Mouse (Mus musculus) neural tube, embryonic 14.5 days (tissue): ENCODE results near the gene Mylk4. TPM values are rescaled to one million over a fixed set of nuclear protein-coding genes. Genes with fewer than 3 reads are reported as not detected.
A peak's percentile ranks its signal among the peaks of the same experiment; 100 is the strongest.

Experiments
- ATAC-seq: fragments of 200-750 bp; cut with Nextera tagmentation; 2 replicates; pipeline ENCODE4 v1.8.0; 2017; ENCODE audit warnings: low read depth, mild to moderate bottlenecking, moderate TSS enrichment, moderate library complexity
- H3K27ac ChIP-seq: fragments of 300-500 bp; sonication (generic); 2 replicates; pipeline ENCODE4 v1.5.1; 2014; ENCODE audit warnings: low read depth, mild to moderate bottlenecking, control low read depth, low read length, moderate library complexity, mixed read lengths
- H3K27me3 ChIP-seq: fragments of 300-500 bp; sonication (generic); 2 replicates; pipeline ENCODE4 v1.6.1; 2014; ENCODE audit warnings: low read length; ENCODE audit not compliant: control insufficient read depth, insufficient read depth
- H3K36me3 ChIP-seq: fragments of 300-500 bp; sonication (generic); 2 replicates; pipeline ENCODE4 v1.6.1; 2014; ENCODE audit warnings: low read length, mixed read lengths; ENCODE audit not compliant: control insufficient read depth, insufficient read depth
- H3K4me1 ChIP-seq: fragments of 300-500 bp; sonication (generic); 2 replicates; pipeline ENCODE4 v1.6.1; 2014; ENCODE audit warnings: low read length; ENCODE audit not compliant: control insufficient read depth, insufficient read depth
- H3K4me2 ChIP-seq: fragments of 300-500 bp; sonication (generic); 2 replicates; pipeline ENCODE4 v1.6.1; 2014; ENCODE audit warnings: mild to moderate bottlenecking, low read depth, low read length, control low read depth
- H3K4me3 ChIP-seq: fragments of 300-500 bp; sonication (generic); 2 replicates; pipeline ENCODE4 v1.5.1; 2014; ENCODE audit warnings: low read depth, low read length, control low read depth, mixed read lengths
- H3K9ac ChIP-seq: fragments of 300-500 bp; sonication (generic); replicated peaks from 2 replicates; pipeline ENCODE4 v1.6.1; 2014; ENCODE audit warnings: low read depth, mild to moderate bottlenecking, control low read depth, low read length, mixed read lengths
- H3K9me3 ChIP-seq: fragments of 300-500 bp; sonication (generic); 2 replicates; pipeline ENCODE4 v1.6.1; 2016; ENCODE audit warnings: low read length; ENCODE audit not compliant: control insufficient read depth
- WGBS: fragments of 180-500 bp; shearing (Covaris S2); extraction: QIAGEN DNeasy Blood & Tissue Kit; methylation state at CpG from one replicate; pipeline ENCODE4 v1.1.7; 2014; 5-methylcytosine and 5-hydroxymethylcytosine counted together
- polyA plus RNA-seq: library from polyadenylated mRNA; unstranded; fragments of >200 nt; fragmentation: Nextera tagmentation; extraction: Ambion mirVana; gene quantifications from 2 replicates; pipeline ENCODE4 v1.2.1, GENCODE M21; 2014

The Mylk4 gene
- polyA plus RNA-seq, 1 experiment from 2014 or later, result 0.28 TPM

GRCm38 (mm10) chr13:32752066-32752657 lies 31.6 kb downstream of the Mylk4 start:
- Histone ChIP-seq H3K4me2 (no peak overlapping the region), H3K9ac (no peak overlapping the region), H3K27ac (no peak overlapping the region), H3K4me1 (no peaks in the 10 kb centered on the region), H3K4me3 (no peak overlapping the region), H3K27me3 (no peaks in the 10 kb centered on the region), H3K9me3 (no peaks in the 10 kb centered on the region), H3K36me3 (no peaks in the 10 kb centered on the region)
- no peak for ATAC-seq
- WGBS, result 37% methylated on average over 4 of the region's 4 CpGs

GRCm38 (mm10) chr13:32750507-32750906 lies 33.2 kb downstream of the Mylk4 start:
- Histone ChIP-seq H3K4me2 (no peak overlapping the region), H3K27me3 (no peaks in the 10 kb centered on the region), H3K4me3 (no peak overlapping the region), H3K36me3 (no peaks in the 10 kb centered on the region), H3K9me3 (no peaks in the 10 kb centered on the region), H3K27ac (no peak overlapping the region), H3K4me1 (no peaks in the 10 kb centered on the region), H3K9ac (no peak overlapping the region)
- ATAC-seq, result no peak
- 92% methylated on average over 1 of the region's 1 CpGs for WGBS

GRCm38 (mm10) chr13:32748421-32748820 lies 35.3 kb downstream of the Mylk4 start:
- Histone ChIP-seq H3K9ac (no peak overlapping the region), H3K36me3 (no peaks in the 10 kb centered on the region), H3K4me1 (no peaks in the 10 kb centered on the region), H3K4me2 (no peak overlapping the region), H3K27ac (no peak overlapping the region), H3K4me3 (no peak overlapping the region), H3K27me3 (no peaks in the 10 kb centered on the region), H3K9me3 (no peaks in the 10 kb centered on the region)
- ATAC-seq, result no peak
- WGBS, result 63% methylated on average over 2 of the region's 2 CpGs

GRCm38 (mm10) chr13:32741161-32741560 lies 42.6 kb downstream of the Mylk4 start:
- H3K9me3 ChIP-seq, result no peaks in the 10 kb centered on the region
- no peak for ATAC-seq
- no peak overlapping the region for H3K9ac ChIP-seq
- H3K36me3 ChIP-seq, result no peaks in the 10 kb centered on the region
- no peak overlapping the region for H3K4me2 ChIP-seq
- H3K27me3 ChIP-seq, result no peaks in the 10 kb centered on the region
- H3K4me1 ChIP-seq, result no peaks in the 10 kb centered on the region
- 41% methylated on average over 7 of the region's 7 CpGs for WGBS
- H3K27ac ChIP-seq, result no peak overlapping the region
- H3K4me3 ChIP-seq, result no peak overlapping the region

GRCm38 (mm10) chr13:32731283-32731682 lies 52.5 kb downstream of the Mylk4 start:
- H3K27me3 ChIP-seq, result no peaks in the 10 kb centered on the region
- peak; percentile 73; the same call in 1 of the 2 replicates for ATAC-seq
- no peaks in the 10 kb centered on the region for H3K4me1 ChIP-seq
- H3K4me2 ChIP-seq, result no peak overlapping the region
- no peaks in the 10 kb centered on the region for H3K9me3 ChIP-seq
- no peak overlapping the region for H3K27ac ChIP-seq
- no peak overlapping the region for H3K9ac ChIP-seq
- no peak overlapping the region for H3K4me3 ChIP-seq
- H3K36me3 ChIP-seq, result no peaks in the 10 kb centered on the region

GRCm38 (mm10) chr13:32724606-32725005 lies 59.1 kb downstream of the Mylk4 start:
- no peak overlapping the region for H3K4me3 ChIP-seq
- H3K9me3 ChIP-seq, result no peaks in the 10 kb centered on the region
- ATAC-seq, result no peak
- 90% methylated on average over 5 of the region's 5 CpGs for WGBS
- H3K27ac ChIP-seq, result no peak overlapping the region
- H3K27me3 ChIP-seq, result no peaks in the 10 kb centered on the region
- H3K9ac ChIP-seq, result no peak overlapping the region
- no peaks in the 10 kb centered on the region for H3K36me3 ChIP-seq
- no peak overlapping the region for H3K4me2 ChIP-seq
- no peaks in the 10 kb centered on the region for H3K4me1 ChIP-seq

GRCm38 (mm10) chr13:32721717-32722116 lies 62.0 kb downstream of the Mylk4 start:
- Histone ChIP-seq H3K27me3 (no peaks in the 10 kb centered on the region), H3K27ac (no peak overlapping the region), H3K4me3 (no peak overlapping the region), H3K9me3 (no peaks in the 10 kb centered on the region), H3K36me3 (no peaks in the 10 kb centered on the region), H3K9ac (no peak overlapping the region), H3K4me2 (no peak overlapping the region), H3K4me1 (no peaks in the 10 kb centered on the region)
- 90% methylated on average over 4 of the region's 4 CpGs for WGBS
- ATAC-seq, result no peak

- no peak overlapping the region for H3K4me3 ChIP-seq
- 26% methylated on average over 3 of the region's 3 CpGs for WGBS
- no peak overlapping the region for H3K4me2 ChIP-seq
- no peak overlapping the region for H3K9ac ChIP-seq
- H3K9me3 ChIP-seq, result no peaks in the 10 kb centered on the region
- peak; percentile 34; the same call in 1 of the 2 replicates for ATAC-seq
- H3K27ac ChIP-seq, result no peak overlapping the region
- H3K36me3 ChIP-seq, result no peaks in the 10 kb centered on the region
- H3K27me3 ChIP-seq, result no peaks in the 10 kb centered on the region
- no peaks in the 10 kb centered on the region for H3K4me1 ChIP-seq
These were observed 64.5 kb downstream of the Mylk4 start for GRCm38 (mm10) chr13:32719284-32719683.

GRCm38 (mm10) chr13:32717709-32718108 lies 66.0 kb downstream of the Mylk4 start:
- H3K4me3 ChIP-seq, result no peak overlapping the region
- H3K36me3 ChIP-seq, result no peaks in the 10 kb centered on the region
- no peaks in the 10 kb centered on the region for H3K4me1 ChIP-seq
- H3K27me3 ChIP-seq, result no peaks in the 10 kb centered on the region
- no peak for ATAC-seq
- no peak overlapping the region for H3K27ac ChIP-seq
- H3K4me2 ChIP-seq, result no peak overlapping the region
- WGBS, result 74% methylated on average over 5 of the region's 5 CpGs
- no peak overlapping the region for H3K9ac ChIP-seq
- H3K9me3 ChIP-seq, result no peaks in the 10 kb centered on the region
